Mouse (Mus musculus) adrenal gland, postnatal 10 days (tissue): ENCODE results near the gene Itga4. TPM values are rescaled to one million over a fixed set of nuclear protein-coding genes. Genes with fewer than 3 reads are reported as not detected.

Source experiments
- DNase-seq: peaks from one replicate; pipeline ENCODE4 v3.0.0; 2021; ENCODE audit warnings: mixed read lengths
- total RNA-seq, 2 experiments: library from RNA; stranded (reverse); gene quantifications; 2 replicates each; pipeline ENCODE4 v1.2.3; 2021

Gene Itga4
- total RNA-seq, 2 experiments from 2014 or later = 5.3 to 8.5 TPM

DNA sequence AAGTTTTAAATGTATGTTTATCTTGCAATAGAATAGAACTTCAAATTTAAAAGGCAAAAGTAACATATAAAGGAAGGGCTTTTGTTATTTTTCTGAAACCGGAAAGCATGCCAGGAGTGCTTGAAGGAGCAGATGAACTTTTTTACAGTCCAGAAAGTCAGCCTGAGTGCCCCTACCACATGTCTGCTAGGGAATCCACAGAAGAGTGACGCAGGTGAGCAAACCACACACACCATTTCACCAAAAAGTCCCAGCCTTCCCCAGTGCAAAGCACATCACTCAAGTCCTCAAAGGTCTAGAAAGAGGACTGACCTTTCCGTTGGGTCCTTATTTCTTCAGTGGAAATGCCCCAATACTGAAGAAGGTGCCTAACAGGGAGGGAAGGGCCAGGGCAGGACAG lies 11.3 kb downstream of the Itga4 start:
- no peak for DNase-seq

DNA sequence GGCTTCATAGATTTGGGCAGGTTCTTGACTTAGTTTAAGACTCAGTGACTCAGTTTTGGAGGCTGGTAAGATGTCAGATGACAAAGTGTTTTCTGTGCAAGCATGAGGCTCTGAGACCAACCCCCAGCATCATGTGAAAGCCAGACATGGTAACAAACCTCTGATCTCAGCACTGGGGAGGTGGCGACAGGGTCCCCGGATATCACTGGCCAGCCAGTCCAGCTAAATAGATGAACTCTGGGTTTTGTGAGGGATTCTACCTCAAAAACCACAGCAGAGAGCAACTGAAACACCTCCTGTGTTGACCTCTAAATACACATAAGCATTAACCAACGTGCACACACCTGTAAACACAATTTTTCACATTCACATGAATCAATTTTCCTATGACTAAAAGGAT lies 12.0 kb downstream of the Itga4 start:
- DNase-seq = no peak

DNA sequence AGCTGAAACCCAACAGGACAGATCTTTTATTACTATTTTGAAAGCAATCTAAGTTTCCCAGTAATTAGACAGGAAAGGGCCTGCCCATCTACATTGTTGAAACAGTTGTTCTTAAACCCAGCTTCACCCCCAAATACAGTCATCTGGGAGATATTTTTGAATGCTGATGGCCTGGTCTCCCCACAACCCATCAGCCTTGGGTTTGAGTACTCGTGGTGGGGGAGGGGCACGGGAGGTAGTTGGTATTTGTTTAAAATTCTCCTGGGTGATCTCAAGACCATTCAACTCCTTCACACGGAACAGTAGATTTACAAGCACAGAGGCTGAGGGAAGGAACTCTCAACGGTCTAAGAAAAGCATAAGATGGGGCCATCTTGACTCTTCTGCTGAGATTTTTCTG lies 13.6 kb downstream of the Itga4 start:
- DNase-seq = no peak

DNA sequence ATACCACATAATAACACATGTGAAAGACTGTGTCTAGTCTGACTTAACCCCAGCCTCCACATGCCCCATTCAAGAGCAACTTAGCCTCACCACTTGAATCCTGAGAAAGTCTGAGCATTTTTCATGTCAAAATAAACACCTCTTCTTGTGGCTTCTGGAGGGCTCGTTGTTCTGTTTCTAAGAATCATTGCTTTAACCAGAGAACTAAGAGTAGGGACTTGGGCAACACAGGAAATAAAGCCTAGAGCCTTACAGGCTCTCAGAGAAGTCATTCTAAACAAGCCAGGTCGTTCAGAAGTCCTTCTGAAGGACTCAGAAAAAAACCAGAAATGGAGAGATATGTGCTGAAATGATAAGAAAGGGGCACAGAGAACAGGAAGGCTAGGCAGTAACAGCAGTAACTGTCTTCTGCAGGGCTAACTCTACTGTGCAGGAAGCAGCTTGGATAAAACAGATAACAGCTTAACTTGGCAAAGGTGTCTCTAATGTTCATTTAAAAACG lies 14.9 kb downstream of the Itga4 start:
- DNase-seq = no peak

DNA sequence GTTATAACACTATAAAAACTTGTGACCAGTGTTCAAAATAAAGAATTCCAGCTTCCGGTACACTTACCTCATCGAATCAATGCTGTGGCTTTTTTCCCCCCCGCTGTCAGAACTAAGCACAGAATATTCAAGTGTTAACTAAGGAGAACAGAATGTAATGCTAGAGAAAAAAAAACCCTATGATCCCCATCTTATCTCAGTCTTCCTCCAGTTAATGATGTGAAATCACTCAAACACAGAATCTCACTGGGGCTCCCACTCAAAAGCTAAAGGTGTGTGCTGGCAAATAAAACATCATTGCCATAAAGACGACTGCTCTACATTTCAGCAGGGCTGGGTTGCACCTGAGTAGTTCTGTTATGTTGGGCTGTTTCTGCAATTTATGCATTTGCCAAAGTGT lies 16.6 kb downstream of the Itga4 start:
- no peak for DNase-seq

DNA sequence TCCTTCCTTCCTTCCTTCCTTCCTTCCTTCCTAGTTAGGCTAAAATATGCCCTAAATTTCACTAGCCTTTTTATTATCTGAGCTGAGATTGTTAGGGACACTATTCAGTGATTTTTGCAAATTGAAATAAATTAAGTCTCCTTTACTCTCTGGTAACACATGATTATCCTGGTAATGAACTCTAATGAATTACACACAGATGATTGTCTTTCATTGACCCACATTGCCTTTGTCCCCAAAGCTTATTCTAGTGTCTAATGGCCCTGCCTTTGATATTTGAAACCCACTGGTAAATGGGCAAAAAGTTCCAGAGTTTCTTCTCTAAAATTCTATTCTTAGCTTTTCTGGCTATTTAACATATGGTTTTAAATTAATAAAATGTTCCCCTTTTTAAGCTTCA lies 23.4 kb downstream of the Itga4 start:
- DNase-seq = no peak

DNA sequence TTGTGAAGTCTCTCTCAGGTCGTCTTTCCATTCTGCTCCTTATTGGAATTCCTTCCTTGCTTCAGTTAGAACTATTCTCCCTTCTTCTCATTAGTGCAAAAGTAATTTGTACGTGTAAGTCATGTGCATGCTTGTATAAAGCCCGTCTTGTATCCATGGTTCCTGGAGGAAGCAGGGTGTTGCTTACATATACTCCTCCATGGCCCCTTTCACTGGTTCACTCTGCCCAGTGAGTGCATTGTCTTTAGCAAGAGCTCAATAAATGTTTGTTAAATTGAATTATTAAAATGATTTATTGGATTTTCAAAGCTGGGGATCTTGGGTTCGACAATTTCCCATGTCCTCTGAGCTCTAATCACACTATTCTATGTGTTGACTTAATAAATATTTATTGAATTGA lies 29.0 kb downstream of the Itga4 start:
- DNase-seq = no peak

DNA sequence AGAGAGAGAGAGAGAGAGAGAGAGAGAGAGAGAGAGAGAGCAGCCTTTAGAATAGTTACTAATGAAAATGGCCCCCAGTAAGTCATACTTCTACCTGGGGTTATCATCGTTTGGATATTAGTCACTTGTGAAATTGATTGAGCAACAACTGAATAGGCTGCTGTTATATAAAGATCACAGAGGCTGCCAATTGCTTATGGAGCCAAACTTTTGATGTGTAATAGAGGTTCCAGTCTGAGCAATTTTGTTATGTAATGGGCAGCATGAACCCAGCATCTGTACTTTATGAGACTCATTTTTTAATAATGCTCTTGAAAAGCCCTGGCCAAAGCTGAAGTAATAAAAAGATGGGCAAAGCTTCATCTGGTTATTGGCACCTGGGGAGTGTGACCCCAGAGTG lies 34.9 kb downstream of the Itga4 start:
- no peak for DNase-seq

DNA sequence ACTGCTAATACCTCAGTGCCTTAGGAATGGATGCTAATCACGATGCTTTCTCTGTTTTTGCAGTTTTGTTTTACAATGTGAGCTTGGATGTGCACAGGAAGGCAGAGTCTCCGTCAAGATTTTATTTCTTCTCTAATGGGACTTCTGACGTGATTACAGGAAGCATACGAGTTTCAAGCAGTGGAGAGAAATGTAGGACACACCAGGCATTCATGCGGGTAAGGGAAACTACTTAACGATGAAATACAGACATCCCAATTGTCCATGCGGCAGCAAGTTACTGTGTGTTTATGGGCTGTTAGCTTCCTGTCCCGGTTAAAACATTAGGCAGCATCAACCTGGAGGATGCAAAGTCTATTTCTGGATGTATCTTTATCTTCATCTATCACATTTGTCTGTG lies 36.7 kb downstream of the Itga4 start:
- no peak for DNase-seq

DNA sequence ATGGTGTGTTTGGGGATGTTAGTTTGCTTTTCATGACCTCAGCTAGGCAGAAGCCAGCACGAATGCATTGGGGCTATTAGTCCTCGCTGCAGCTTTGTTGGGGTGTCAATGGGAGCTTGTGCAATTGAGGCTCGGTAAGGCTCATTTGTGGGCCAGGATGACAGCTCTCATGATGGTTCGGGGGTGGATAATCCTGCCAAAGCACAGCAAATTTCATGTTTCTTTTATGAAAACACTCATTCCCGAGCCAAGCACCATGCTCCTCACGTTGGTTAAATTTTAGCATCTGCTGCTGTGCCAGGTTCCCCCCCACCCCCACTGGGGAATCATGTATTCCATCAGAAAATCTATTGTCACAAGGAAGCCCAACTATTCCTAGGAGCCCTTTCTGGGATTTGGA lies 37.2 kb downstream of the Itga4 start:
- DNase-seq = no peak

DNA sequence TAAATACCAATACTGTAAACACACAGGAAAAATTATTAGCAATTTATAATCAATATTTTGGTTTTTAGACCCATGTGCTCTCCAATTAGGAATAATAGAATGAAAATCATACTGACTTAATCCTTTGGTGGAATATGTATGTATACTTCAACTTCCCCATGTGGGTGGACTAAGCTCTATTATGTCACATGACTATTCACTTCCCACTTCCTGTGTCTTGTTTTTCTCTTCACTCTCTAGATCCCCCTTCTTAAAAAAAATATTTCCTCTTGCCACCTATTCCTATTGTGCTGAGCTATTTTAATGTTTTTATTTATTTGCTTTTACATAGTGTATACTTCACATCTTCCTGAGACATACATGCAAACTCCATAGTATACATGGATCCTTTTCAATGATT lies 47.2 kb downstream of the Itga4 start:
- DNase-seq = no peak

DNA sequence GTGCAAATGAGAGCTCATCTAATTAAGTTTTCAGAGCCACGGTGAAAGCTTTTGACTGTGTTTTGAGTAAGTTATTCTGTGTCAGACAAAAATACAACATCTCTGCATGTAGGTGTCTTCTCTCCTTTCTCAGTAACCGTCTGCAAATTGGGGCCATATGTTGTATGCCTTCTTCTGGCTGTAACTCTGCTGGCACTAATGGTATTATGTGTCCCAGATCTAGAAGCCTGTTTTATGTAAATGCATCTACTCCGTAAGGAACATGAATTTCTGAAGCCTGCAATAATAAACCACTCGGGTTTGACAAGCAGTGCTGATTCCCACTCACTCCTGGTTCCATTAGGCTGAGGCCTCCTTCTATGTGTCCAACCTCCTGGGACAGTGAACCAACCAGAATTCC lies 52.3 kb downstream of the Itga4 start:
- DNase-seq = no peak

DNA sequence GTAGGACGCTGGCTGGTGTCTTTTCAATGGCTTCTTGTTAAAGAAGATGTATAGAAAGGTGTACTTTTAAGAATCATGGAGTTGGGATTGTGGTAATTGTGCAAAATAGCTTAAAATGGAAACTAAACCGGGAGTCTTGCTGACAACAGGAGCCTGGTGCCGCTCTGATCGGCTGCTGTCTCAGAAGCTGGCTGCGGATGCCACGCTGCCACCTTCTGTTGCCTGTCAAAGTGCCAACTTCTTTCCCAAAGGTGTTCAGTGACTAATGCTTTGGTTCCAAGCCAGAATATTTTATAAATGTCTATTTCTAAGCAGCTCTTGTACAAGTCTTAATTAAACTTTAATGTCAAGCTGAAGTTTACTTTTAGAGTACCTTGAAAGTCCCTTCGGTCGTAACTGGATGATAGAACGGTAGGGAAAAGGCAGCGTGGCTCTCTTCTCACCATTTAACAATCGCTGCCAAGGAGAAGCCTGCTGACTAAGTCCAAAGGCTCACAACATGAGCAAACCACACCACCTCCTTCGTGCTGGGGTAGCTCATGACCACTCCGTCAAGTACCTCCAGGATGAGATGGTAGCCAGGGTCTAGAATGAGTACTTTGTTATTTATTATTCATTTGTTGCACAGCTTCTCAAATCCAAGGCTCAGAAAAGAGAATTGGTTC lies 54.4 kb downstream of the Itga4 start:
- DNase-seq = peak; percentile 9

DNA sequence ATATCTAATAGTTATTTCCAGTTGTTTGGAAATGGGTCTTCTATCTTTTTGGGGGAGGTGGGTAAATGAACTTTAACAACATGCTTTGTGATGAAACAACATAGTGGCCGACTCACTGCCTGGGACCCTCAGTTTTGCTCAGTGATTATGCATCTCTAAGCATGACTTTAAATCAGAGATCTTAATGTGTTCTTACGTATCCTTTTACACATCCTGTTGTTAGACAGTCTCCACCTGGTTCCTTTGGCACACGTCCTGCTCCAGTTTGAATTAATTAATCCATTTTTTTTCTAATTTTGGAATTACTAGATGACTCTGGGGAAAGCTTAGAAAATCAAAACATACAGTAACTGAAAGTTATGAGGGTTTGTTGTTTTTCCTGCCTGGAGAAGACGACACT lies 57.3 kb downstream of the Itga4 start:
- no peak for DNase-seq

DNA sequence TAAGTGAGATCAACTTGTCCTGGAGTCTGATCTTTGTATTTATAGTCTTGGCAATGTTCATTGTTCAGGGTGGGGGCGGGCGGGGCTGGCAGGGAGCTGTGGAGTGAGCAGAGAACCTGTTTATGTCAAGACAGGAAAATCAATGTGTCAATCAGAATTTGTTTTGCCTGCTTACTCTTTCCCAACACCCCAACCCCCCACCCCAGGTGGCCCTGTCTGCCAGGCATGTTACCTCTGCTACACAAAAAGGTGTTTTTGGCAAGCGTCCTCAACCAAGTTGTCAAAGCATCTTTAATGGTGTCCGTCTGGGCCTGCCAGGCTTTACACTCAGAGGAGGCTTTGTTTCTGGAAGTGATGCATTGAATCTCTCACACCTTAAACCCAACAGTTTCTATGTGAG lies 59.9 kb downstream of the Itga4 start:
- DNase-seq = no peak

DNA sequence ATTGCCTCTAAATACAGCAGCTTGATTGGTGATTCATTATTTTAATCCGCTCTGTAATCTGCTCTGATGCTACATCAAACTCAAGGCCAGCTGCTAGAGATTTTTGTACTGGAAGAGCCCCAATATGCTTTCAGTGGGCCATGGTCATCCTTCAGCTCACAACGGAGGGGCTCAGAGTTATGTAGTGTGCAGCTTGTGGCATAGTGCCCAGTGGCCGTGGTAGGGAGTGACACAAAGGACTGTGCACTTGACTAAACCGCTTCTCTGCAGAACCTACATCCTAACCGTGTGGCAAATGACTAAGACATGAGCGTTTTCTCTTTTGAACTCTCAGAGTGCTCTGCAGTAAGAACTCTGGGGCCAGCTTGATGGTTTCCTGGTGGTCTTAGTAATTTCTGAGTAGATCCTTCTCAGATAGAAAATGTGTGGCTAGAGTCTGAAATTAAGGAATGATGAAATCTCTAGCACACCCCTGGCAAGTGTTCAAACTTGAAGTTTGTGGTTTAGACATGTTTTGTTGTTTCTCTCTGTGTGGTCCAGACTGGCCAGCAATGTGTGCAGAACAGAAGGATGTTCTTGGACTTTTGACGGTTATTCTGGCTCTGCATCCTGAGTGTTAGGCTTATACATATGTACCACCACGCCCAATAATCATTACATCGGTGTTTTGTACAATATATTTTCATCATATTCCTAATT lies 61.1 kb downstream of the Itga4 start:
- peak; percentile 6 for DNase-seq

DNA sequence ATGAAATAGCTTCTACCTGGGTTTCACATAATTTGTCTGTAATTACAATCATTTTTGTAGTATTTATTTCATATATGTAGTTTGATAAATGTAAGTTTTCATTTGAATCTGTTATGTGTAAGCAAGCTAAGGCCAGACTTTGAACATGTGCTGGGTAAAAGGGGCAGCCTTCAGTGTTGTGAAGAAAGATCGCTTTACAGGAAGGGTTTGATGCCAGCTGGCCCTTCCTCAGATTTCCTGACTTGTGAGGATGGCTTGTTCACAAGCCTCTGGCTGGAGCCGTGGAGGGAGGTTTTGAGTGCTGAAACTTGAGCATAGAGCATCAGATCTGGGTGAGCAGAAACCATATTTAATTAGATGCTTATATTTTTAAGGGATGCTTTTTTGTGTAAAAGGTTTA lies 72.9 kb downstream of the Itga4 start:
- DNase-seq = no peak

DNA sequence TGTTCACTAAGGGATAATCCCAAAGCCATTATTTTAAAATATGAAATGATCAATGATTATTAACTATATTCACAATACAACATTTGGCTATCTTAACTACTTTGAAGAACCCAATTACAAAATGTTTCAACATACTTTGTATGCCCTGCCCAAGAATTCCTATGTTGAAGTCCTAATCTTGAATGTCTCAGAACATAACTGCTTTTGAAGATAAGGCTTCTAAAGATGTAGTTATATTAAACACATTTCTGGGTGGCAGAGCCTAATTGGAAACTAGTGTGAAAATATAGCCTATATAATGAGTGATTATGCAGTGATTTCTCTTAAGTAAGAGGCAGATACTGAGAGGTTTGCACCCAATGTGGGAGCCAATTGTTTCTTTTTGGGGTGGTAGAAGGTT lies 79.4 kb downstream of the Itga4 start:
- no peak for DNase-seq

DNA sequence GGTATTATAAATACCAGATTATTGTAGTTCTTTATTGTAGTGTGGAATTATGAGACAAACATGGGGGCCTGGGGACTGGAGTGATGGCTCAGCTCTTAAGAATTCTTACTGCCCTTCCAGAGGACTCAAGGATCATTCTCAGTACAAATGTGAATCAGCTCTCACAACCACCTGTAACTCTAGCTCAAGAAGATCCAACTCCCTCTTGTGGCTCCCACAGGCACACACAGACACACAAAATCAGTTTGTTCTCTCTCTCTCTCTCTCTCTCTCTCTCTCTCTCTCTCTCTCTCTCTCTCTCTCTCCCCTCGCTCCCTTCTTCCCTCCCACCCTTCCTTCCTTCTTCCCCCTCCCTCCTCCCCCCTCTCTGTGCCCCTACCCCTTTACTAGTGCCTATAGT lies 80.9 kb downstream of the Itga4 start:
- no peak for DNase-seq

DNA sequence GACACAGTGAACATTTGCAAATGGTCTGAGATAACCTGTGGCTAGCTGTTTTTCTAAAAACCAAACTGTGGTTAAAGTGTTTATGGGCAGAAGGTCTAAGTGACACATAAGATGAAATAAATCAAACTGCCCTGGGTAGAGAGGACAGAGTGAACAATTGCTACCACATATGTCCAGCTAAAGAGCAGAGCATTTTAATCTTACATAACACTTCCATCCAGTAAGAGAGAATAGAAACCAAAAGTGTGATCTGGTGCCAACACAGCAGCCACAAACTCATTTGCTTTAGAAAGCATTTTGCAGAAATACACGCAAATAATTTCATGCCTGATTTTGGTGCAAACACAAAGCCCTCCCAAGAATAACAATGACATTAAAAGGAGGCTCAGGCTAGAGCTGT lies 83.8 kb downstream of the Itga4 start:
- DNase-seq = no peak

DNA sequence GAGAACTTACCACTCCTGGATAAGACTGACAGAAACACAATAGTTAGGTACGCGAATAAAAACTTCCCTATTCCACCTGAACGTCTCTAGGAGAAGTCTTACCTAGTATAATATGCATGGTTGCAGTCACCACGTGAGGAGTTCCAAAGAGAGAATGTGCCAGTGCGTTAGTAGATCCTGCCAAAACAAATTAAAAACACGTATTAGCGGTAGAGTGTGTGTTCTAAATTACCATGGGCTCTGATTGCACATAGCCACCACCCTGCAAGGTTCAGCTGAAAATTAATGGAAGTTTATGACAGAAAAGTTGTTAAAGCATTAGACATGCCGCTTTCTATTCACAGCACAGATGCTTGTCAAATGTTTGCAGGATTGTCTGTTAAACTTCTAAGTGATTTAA lies 87.9 kb downstream of the Itga4 start:
- no peak for DNase-seq

DNA sequence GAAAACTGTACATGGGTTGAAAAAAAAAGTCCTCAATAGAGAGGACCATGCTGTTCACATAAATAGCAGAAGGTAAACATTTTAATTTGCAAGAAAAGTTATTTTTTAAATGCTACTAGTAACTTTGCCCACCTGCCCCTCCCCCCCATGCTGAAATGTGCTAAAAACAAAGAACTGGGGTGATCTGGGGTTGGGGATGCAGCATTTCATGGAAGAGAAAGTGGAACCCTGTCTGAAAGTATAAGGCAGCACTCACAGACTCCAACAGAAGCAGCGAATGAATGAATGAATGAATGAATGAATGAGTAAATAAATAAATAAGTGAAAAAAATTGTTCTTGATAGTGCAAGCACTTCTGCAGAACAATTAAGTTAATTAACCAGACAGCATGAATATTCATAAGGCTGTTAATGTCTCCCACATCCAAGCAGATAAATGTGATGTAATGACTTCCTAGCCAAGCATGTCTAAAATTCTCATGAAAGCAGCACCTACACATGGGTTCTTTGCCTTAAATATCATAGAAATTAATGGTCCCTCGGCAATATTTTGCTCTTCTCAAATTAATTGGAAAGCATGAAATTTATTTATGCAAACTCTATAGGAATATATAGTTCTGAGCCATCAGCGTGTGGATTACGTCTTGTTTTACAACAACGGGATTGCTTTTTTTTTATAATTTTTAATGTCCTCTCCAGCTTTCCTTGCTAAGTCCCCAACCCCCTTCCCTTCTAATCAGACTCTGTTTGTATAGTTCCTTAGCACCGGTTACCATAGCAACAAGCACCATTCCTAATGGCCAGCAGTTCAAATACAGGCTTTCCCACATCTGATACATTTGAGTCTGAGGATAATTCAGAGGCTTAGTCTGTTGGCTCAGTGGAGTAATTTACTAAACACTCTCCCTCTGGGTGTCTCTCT lies 96.2 kb downstream of the Itga4 start:
- DNase-seq = no peak
